Comparison of ENCODE assay signal across 21 mouse cellular contexts in genomic region chr1:191625026-191625425, GRCm38 (mm10). TPM values are rescaled to one million over a fixed set of nuclear protein-coding genes. Genes with fewer than 3 reads are reported as not detected.
DNase-seq lines count a peak whose midpoint lies in the region; ATAC-seq lines count a peak whose summit lies in the region.
"Had no signal": no experiment of that assay in that cellular context is flagged by ENCODE, and none has a peak within 500 bp of the region (broad histone marks: within the 10 kb centered on the region; RNA-seq: fewer than 3 reads in every experiment).

No protein-coding gene starts in this region.

- H3K4me1 ChIP-seq in heart, embryonic 10.5 days: peaks cover 42% of the 10 kb centered on the region
- no peaks in the 10 kb centered on the region for H3K4me1 ChIP-seq in hindbrain, embryonic 11.5 days (replicated peaks; ENCODE audit: control insufficient read depth, insufficient read depth, low read length)
- peaks cover 14% of the 10 kb centered on the region for H3K4me1 ChIP-seq in hindbrain, embryonic 10.5 days (replicated peaks)
- H3K4me1 ChIP-seq: hindbrain, embryonic 15.5 days; limb, embryonic 13.5 days; neural tube, embryonic 12.5 days had no signal

- peaks cover 29% of the 10 kb centered on the region for H3K36me3 ChIP-seq in heart, embryonic 10.5 days
- H3K36me3 ChIP-seq in hindbrain, embryonic 11.5 days (ENCODE audit: control insufficient read depth, insufficient read depth, low read length): peaks cover 4% of the 10 kb centered on the region; the same call in 1 of the 2 replicates
- H3K36me3 ChIP-seq in hindbrain, embryonic 10.5 days: peaks cover 40% of the 10 kb centered on the region
- peaks cover 11% of the 10 kb centered on the region for H3K36me3 ChIP-seq in splenic B cell, adult 2 months (ENCODE audit: control insufficient read depth, insufficient read depth, low read length, poor library complexity, severe bottlenecking)

- DNase-seq in heart, embryonic 10.5 days (ENCODE audit: low spot score): peak; percentile 81
- DNase-seq in heart, postnatal 36 days: no peak
- DNase-seq in hindbrain, embryonic 11.5 days (ENCODE audit: low spot score): no peak
- DNase-seq in hindbrain, embryonic 10.5 days (ENCODE audit: low spot score): no peak
- DNase-seq in lung, postnatal 10 days: peak; percentile 32
- DNase-seq in lung, adult 18-20 months: no peak
- peak; percentile 8 for DNase-seq in splenic B cell, adult 2 months (ENCODE audit: low read depth, low spot score)
- DNase-seq: adrenal gland, postnatal 10 days; cerebellum, adult 11 months; cerebellum, postnatal 14 days; gastrocnemius, postnatal 25 days; kidney, postnatal 36 days; layer of hippocampus, adult 9-11 months; right cerebral cortex, postnatal 4 days; thymus, postnatal 36 days had no signal

- H3K4me3 ChIP-seq in heart, embryonic 10.5 days: 0 out of 2 replicates have a peak overlapping the region, but pooled peaks have one; percentile 0
- no peak overlapping the region for H3K4me3 ChIP-seq in hindbrain, embryonic 11.5 days (ENCODE audit: low read depth, low read length)
- no peak overlapping the region for H3K4me3 ChIP-seq in hindbrain, embryonic 10.5 days
- H3K4me3 ChIP-seq: forebrain, embryonic 13.5 days; hindbrain, embryonic 15.5 days; limb, embryonic 13.5 days; neural tube, embryonic 12.5 days had no signal

- H3K4me2 ChIP-seq in hindbrain, embryonic 11.5 days (replicated peaks; ENCODE audit: low read depth, low read length): no peak overlapping the region
- H3K4me2 ChIP-seq: forebrain, embryonic 13.5 days; hindbrain, embryonic 15.5 days; limb, embryonic 13.5 days; neural tube, embryonic 12.5 days had no signal

- intact Hi-C loops in heart, postnatal 36 days (cut with DNase I): no loop called here

- 32% methylated on average over 6 of the region's 6 CpGs for WGBS in heart, embryonic 10.5 days
- WGBS in hindbrain, embryonic 11.5 days: 60% methylated on average over 6 of the region's 6 CpGs
- WGBS in hindbrain, embryonic 10.5 days: 78% methylated on average over 6 of the region's 6 CpGs

- H3K9me3 ChIP-seq in heart, embryonic 10.5 days: no peaks in the 10 kb centered on the region
- H3K9me3 ChIP-seq in hindbrain, embryonic 11.5 days (ENCODE audit: control insufficient read depth, low read length): no peaks in the 10 kb centered on the region
- no peaks in the 10 kb centered on the region for H3K9me3 ChIP-seq in hindbrain, embryonic 10.5 days
- H3K9me3 ChIP-seq: forebrain, embryonic 13.5 days; hindbrain, embryonic 15.5 days; limb, embryonic 13.5 days; neural tube, embryonic 12.5 days had no signal

- ATAC-seq in hindbrain, embryonic 11.5 days (ENCODE audit: low FRiP score): peak; percentile 43
- ATAC-seq: forebrain, embryonic 13.5 days; intestine, embryonic 16.5 days had no signal

- no peaks in the 10 kb centered on the region for H3K27me3 ChIP-seq in heart, embryonic 10.5 days (ENCODE audit: insufficient read depth, poor library complexity, severe bottlenecking)
- H3K27me3 ChIP-seq in hindbrain, embryonic 11.5 days (ENCODE audit: control insufficient read depth, insufficient read depth, low read length): no peaks in the 10 kb centered on the region
- H3K27me3 ChIP-seq in hindbrain, embryonic 10.5 days (ENCODE audit: insufficient read depth, poor library complexity, severe bottlenecking): no peaks in the 10 kb centered on the region
- no peaks in the 10 kb centered on the region for H3K27me3 ChIP-seq in splenic B cell, adult 2 months (ENCODE audit: control insufficient read depth, insufficient read depth, low read length, poor library complexity, severe bottlenecking)
- H3K27me3 ChIP-seq: forebrain, embryonic 13.5 days; hindbrain, embryonic 15.5 days; limb, embryonic 13.5 days; neural tube, embryonic 12.5 days had no signal

- H3K9ac ChIP-seq in hindbrain, embryonic 11.5 days (ENCODE audit: low read depth, low read length): no peak overlapping the region
- H3K9ac ChIP-seq: forebrain, embryonic 13.5 days; hindbrain, embryonic 15.5 days; limb, embryonic 13.5 days; liver, embryonic 14.5 days; neural tube, embryonic 12.5 days had no signal

- H3K27ac ChIP-seq in heart, embryonic 10.5 days: peak overlapping the region; percentile 84
- no peak overlapping the region for H3K27ac ChIP-seq in hindbrain, embryonic 11.5 days (ENCODE audit: low read depth, low read length)
- H3K27ac ChIP-seq in hindbrain, embryonic 10.5 days: no peak overlapping the region
- H3K27ac ChIP-seq: forebrain, embryonic 13.5 days; hindbrain, embryonic 15.5 days; limb, embryonic 13.5 days; liver, embryonic 14.5 days; neural tube, embryonic 12.5 days had no signal

RNA-seq across cellular contexts. Expression of gene Ints7, which starts 49.6 kb away (rescaled TPM):
- 52.9 and 58.7 TPM in 2 replicates for polyA plus RNA-seq in heart, embryonic 10.5 days (2016; fragmentation: Nextera tagmentation; extraction: Ambion mirVana)
- 10 to 100 TPM; 10.4 to 11.4 TPM for total RNA-seq in heart, postnatal 36 days (2021)
- polyA plus RNA-seq in hindbrain, embryonic 11.5 days (2014; fragmentation: Nextera tagmentation; extraction: Ambion mirVana): 50.0 and 50.2 TPM in 2 replicates
- 67.4 and 73.6 TPM in 2 replicates for polyA plus RNA-seq in hindbrain, embryonic 10.5 days (2016; fragmentation: Nextera tagmentation; extraction: Ambion mirVana)

RNA-seq across cellular contexts. Expression of gene Dtl, which starts 49.7 kb away (rescaled TPM):
- 45.5 and 53.6 TPM in 2 replicates for polyA plus RNA-seq in heart, embryonic 10.5 days (2016; fragmentation: Nextera tagmentation; extraction: Ambion mirVana)
- total RNA-seq in heart, postnatal 36 days (2021): under 1 TPM; 0.19 to 0.31 TPM
- 53.4 and 53.6 TPM in 2 replicates for polyA plus RNA-seq in hindbrain, embryonic 11.5 days (2014; fragmentation: Nextera tagmentation; extraction: Ambion mirVana)
- polyA plus RNA-seq in hindbrain, embryonic 10.5 days (2016; fragmentation: Nextera tagmentation; extraction: Ambion mirVana): 55.7 and 74.0 TPM in 2 replicates

Comparison
In these comparisons a context has a peak if more than half of its experiments do, and no peak if none do; other contexts are left out.
1. DNase-seq: peak in heart, embryonic 10.5 days (single experiment), lung, postnatal 10 days (single experiment) and splenic B cell, adult 2 months (single experiment); none in heart, postnatal 36 days (0 of 2), hindbrain, embryonic 11.5 days (single experiment), hindbrain, embryonic 10.5 days (single experiment) and lung, adult 18-20 months (0 of 2).